Mouse (Mus musculus) layer of hippocampus, adult 2 months (tissue): ENCODE data around the gene Gstt2. TPM values are rescaled to one million over a fixed set of nuclear protein-coding genes. Genes with fewer than 3 reads are reported as not detected.

Source experiments
- DNase-seq, 2 experiments: peaks; one replicate each; pipeline ENCODE4 v3.0.0; 2022; ENCODE audit warnings: low spot score in 2 of 2
- H3K27ac ChIP-seq: fragments of 200-600 bp; 2 replicates; pipeline ENCODE4 v1.8.1; 2022
- H3K4me3 ChIP-seq: fragments of 200-600 bp; 2 replicates; pipeline ENCODE4 v1.8.1; 2022; ENCODE audit warnings: mild to moderate bottlenecking
- CTCF ChIP-seq: fragments of 200-600 bp; conservative IDR thresholded peaks from 2 replicates; pipeline ENCODE4 v1.8.1; 2022; ENCODE audit warnings: antibody characterized with exemption, mild to moderate bottlenecking, moderate library complexity
- total RNA-seq, 2 experiments: library from RNA; stranded (reverse); gene quantifications; 2 replicates each; pipeline ENCODE4 v1.2.3; 2021

The Gstt2 gene
- total RNA-seq, 2 experiments from 2014 or later = 4.7 TPM

- Histone ChIP-seq H3K27ac (no peak overlapping the region), H3K4me3 (no peak overlapping the region)
- peak; percentile 80 for TF ChIP-seq CTCF
- DNase-seq = peak; percentile 29 to 49
Measured at GRCm38 (mm10) chr10:75832272-75832895, 4.8 kb downstream of the Gstt2 start.

GRCm38 (mm10) chr10:75830275-75830670 is 7.0 kb downstream of the Gstt2 start:
- Histone ChIP-seq H3K4me3 (no peak overlapping the region), H3K27ac (no peak overlapping the region)
- TF ChIP-seq CTCF = no peak
- no peak for DNase-seq

- Histone ChIP-seq H3K27ac (no peak overlapping the region), H3K4me3 (no peak overlapping the region)
- TF ChIP-seq CTCF = no peak
- DNase-seq = no peak
Measured at GRCm38 (mm10) chr10:75829529-75830274, 7.5 kb downstream of the Gstt2 start.

GRCm38 (mm10) chr10:75828500-75828931 is 8.7 kb downstream of the Gstt2 start:
- TF ChIP-seq CTCF = no peak

GRCm38 (mm10) chr10:75827668-75828360 is 9.4 kb downstream of the Gstt2 start:
- TF ChIP-seq CTCF = no peak
- DNase-seq = no peak

More at GRCm38 (mm10) chr10:75828500-75828931, 8.7 kb downstream of the Gstt2 start:
- Histone ChIP-seq H3K27ac (peak overlapping the region; percentile 39; the same call in 1 of the 2 replicates), H3K4me3 (no peak overlapping the region)
- DNase-seq = peak; percentile 44 to 50

GRCm38 (mm10) chr10:75824530-75824929 is 12.7 kb downstream of the Gstt2 start:
- TF ChIP-seq CTCF = no peak
- no peak overlapping the region for H3K4me3 ChIP-seq
- DNase-seq = no peak
- no peak overlapping the region for H3K27ac ChIP-seq

More at GRCm38 (mm10) chr10:75827668-75828360, 9.4 kb downstream of the Gstt2 start:
- H3K27ac ChIP-seq = peak overlapping the region; percentile 39; the same call in 1 of the 2 replicates
- no peak overlapping the region for H3K4me3 ChIP-seq

GRCm38 (mm10) chr10:75823782-75824181 is 13.4 kb downstream of the Gstt2 start:
- Histone ChIP-seq H3K4me3 (no peak overlapping the region), H3K27ac (no peak overlapping the region)
- TF ChIP-seq CTCF = no peak
- DNase-seq = no peak

- no peak for DNase-seq
- no peak within 1 kb of the TSS for H3K27ac ChIP-seq
- no peak for TF ChIP-seq CTCF
- no peak within 1 kb of the TSS for H3K4me3 ChIP-seq
Measured at GRCm38 (mm10) chr10:75822443-75822842, 14.8 kb downstream of the Gstt2 start, which contains the start of gene Gstt4. Gene Gstt4, minus strand, starts transcription at chr10:75822543.

GRCm38 (mm10) chr10:75819882-75820281 is 17.3 kb downstream of the Gstt2 start:
- DNase-seq = no peak
- Histone ChIP-seq H3K4me3 (no peak overlapping the region), H3K27ac (no peak overlapping the region)
- TF ChIP-seq CTCF = no peak

- H3K27ac ChIP-seq = no peak overlapping the region
- no peak for DNase-seq
- peak; percentile 55 for TF ChIP-seq CTCF
- H3K4me3 ChIP-seq = no peak overlapping the region
Measured at GRCm38 (mm10) chr10:75818641-75819040, 18.6 kb downstream of the Gstt2 start.

GRCm38 (mm10) chr10:75804217-75804616 is 33.0 kb downstream of the Gstt2 start:
- DNase-seq = no peak
- Histone ChIP-seq H3K27ac (no peak overlapping the region), H3K4me3 (no peak overlapping the region)
- TF ChIP-seq CTCF = no peak

- peak in 1 of 2 experiments; percentile 15 for DNase-seq
- Histone ChIP-seq H3K27ac (peak within 1 kb of the TSS; percentile 83), H3K4me3 (peak within 1 kb of the TSS; percentile 65)
- no peak; the same call in 1 of the 2 replicates for TF ChIP-seq CTCF
Measured at GRCm38 (mm10) chr10:75798176-75798696, 39.0 kb downstream of the Gstt2 start, which contains the start of gene Gstt1. Gene Gstt1, minus strand, starts transcription at chr10:75798584.
